In genomic region chr5:148739672-148740071, GRCm38 (mm10) we compare ENCODE assay signal across 22 mouse cellular contexts.
DNase-seq lines count a peak whose midpoint lies in the region; ATAC-seq and TF ChIP-seq lines count a peak whose summit lies in the region.
"Had no signal": no experiment of that assay in that cellular context is flagged by ENCODE, and none has a peak within 500 bp of the region (broad histone marks: within the 10 kb centered on the region; RNA-seq: fewer than 3 reads in every experiment).

No protein-coding gene starts in this region.

- no peaks in the 10 kb centered on the region for H3K36me3 ChIP-seq in stomach, embryonic 14.5 days (ENCODE audit: control insufficient read depth, insufficient read depth, low read length)
- no peaks in the 10 kb centered on the region for H3K36me3 ChIP-seq in stomach, postnatal 0 days (ENCODE audit: control insufficient read depth, insufficient read depth, low read length)
- H3K36me3 ChIP-seq in liver, embryonic 16.5 days (ENCODE audit: control insufficient read depth, insufficient read depth), result no peaks in the 10 kb centered on the region
- no peaks in the 10 kb centered on the region for H3K36me3 ChIP-seq in stomach, embryonic 16.5 days (ENCODE audit: control insufficient read depth, insufficient read depth, low read length)
- H3K36me3 ChIP-seq in heart, adult 2 months (ENCODE audit: control insufficient read depth, insufficient read depth, low read length), result no peaks in the 10 kb centered on the region
- H3K36me3 ChIP-seq in heart, embryonic 10.5 days, result no peaks in the 10 kb centered on the region
- H3K36me3 ChIP-seq: G1E; heart, embryonic 13.5 days; liver, embryonic 13.5 days had no signal

- H3K4me3 ChIP-seq in stomach, embryonic 14.5 days (ENCODE audit: low read depth, low read length), result no peak overlapping the region
- no peak overlapping the region for H3K4me3 ChIP-seq in stomach, postnatal 0 days (ENCODE audit: low read depth, low read length)
- no peak overlapping the region for H3K4me3 ChIP-seq in liver, embryonic 16.5 days (ENCODE audit: low read depth, low read length)
- no peak overlapping the region for H3K4me3 ChIP-seq in stomach, embryonic 16.5 days (replicated peaks; ENCODE audit: low read length)
- no peak overlapping the region for H3K4me3 ChIP-seq in heart, adult 2 months
- H3K4me3 ChIP-seq in heart, embryonic 10.5 days, result no peak overlapping the region
- H3K4me3 ChIP-seq: forebrain, embryonic 13.5 days; heart, embryonic 13.5 days; liver, embryonic 13.5 days had no signal

- TF ChIP-seq EP300 in stomach, postnatal 0 days (optimal IDR thresholded peaks at IDR 0.05), result no peak
- no peak for TF ChIP-seq EP300 in heart, adult 2 months (IDR thresholded peaks at IDR 0.05; ENCODE audit: insufficient read depth, low read depth, low read length)

- TF ChIP-seq CTCF in stomach, postnatal 0 days (IDR thresholded peaks at IDR 0.05; ENCODE audit: low read depth), result no peak
- no peak for TF ChIP-seq CTCF in heart, adult 2 months (IDR thresholded peaks at IDR 0.05)

- 68% methylated on average over 2 of the region's 2 CpGs for WGBS in stomach, embryonic 14.5 days
- 62% methylated on average over 2 of the region's 2 CpGs for WGBS in stomach, postnatal 0 days
- 59% methylated on average over 2 of the region's 2 CpGs for WGBS in liver, embryonic 16.5 days (ENCODE audit: insufficient replicate concordance)
- WGBS in stomach, embryonic 16.5 days, result 65% methylated on average over 2 of the region's 2 CpGs
- WGBS in heart, adult 2 months, result 81% methylated on average over 2 of the region's 2 CpGs
- WGBS in heart, embryonic 10.5 days, result 97% methylated on average over 2 of the region's 2 CpGs

- no peaks in the 10 kb centered on the region for H3K4me1 ChIP-seq in stomach, embryonic 14.5 days (ENCODE audit: control insufficient read depth, insufficient read depth, low read length)
- H3K4me1 ChIP-seq in stomach, postnatal 0 days (replicated peaks; ENCODE audit: control insufficient read depth, insufficient read depth), result no peaks in the 10 kb centered on the region
- H3K4me1 ChIP-seq in liver, embryonic 16.5 days (ENCODE audit: control insufficient read depth, low read depth, low read length), result peaks cover 14% of the 10 kb centered on the region
- H3K4me1 ChIP-seq in stomach, embryonic 16.5 days (ENCODE audit: control insufficient read depth, insufficient read depth, low read length), result peaks cover 11% of the 10 kb centered on the region; the same call in 1 of the 2 replicates
- peaks cover 3% of the 10 kb centered on the region for H3K4me1 ChIP-seq in heart, adult 2 months (ENCODE audit: control insufficient read depth, insufficient read depth, low read length)
- H3K4me1 ChIP-seq in heart, embryonic 10.5 days, result peaks cover 17% of the 10 kb centered on the region
- H3K4me1 ChIP-seq: forebrain, embryonic 13.5 days had no signal

- no peak for DNase-seq in stomach, postnatal 0 days (ENCODE audit: low spot score)
- no peak for DNase-seq in heart, adult 2 months
- no peak for DNase-seq in heart, embryonic 10.5 days (ENCODE audit: low spot score)
- DNase-seq: cerebellum, adult 2 months; cerebellum, postnatal 25 days; gastrocnemius, postnatal 10 days; kidney, adult 8-10 months; kidney, postnatal 10 days; left cerebral cortex, postnatal 4 days; liver, embryonic 13.5 days; right cerebral cortex, postnatal 4 days had no signal

- no peak overlapping the region for H3K9ac ChIP-seq in stomach, embryonic 14.5 days (replicated peaks; ENCODE audit: low read depth, low read length)
- H3K9ac ChIP-seq in stomach, postnatal 0 days (ENCODE audit: low read length), result no peak overlapping the region
- H3K9ac ChIP-seq in liver, embryonic 16.5 days (ENCODE audit: low read depth, low read length), result no peak overlapping the region
- no peak overlapping the region for H3K9ac ChIP-seq in stomach, embryonic 16.5 days (ENCODE audit: low read length)
- H3K9ac ChIP-seq in heart, adult 2 months (ENCODE audit: low read depth, low read length), result no peak overlapping the region
- H3K9ac ChIP-seq: forebrain, embryonic 13.5 days; liver, embryonic 13.5 days had no signal

- H3K27ac ChIP-seq in stomach, embryonic 14.5 days (ENCODE audit: low read length), result peak overlapping the region; percentile 27; the same call in 1 of the 2 replicates
- no peak overlapping the region; the same call in 1 of the 2 replicates for H3K27ac ChIP-seq in stomach, postnatal 0 days (replicated peaks)
- peak overlapping the region; percentile 33 for H3K27ac ChIP-seq in liver, embryonic 16.5 days (ENCODE audit: low read length)
- H3K27ac ChIP-seq in stomach, embryonic 16.5 days (ENCODE audit: low read length), result 0 out of 2 replicates have a peak overlapping the region, but pooled peaks have one; percentile 63
- no peak overlapping the region for H3K27ac ChIP-seq in heart, adult 2 months
- no peak overlapping the region for H3K27ac ChIP-seq in heart, embryonic 10.5 days
- H3K27ac ChIP-seq: forebrain, embryonic 13.5 days had no signal

- TF ChIP-seq POLR2A in heart, adult 2 months (IDR thresholded peaks at IDR 0.05; ENCODE audit: insufficient read depth, low read depth, low read length), result no peak

- no peak for ATAC-seq in stomach, embryonic 14.5 days (ENCODE audit: insufficient number of reproducible peaks, insufficient read depth, low FRiP score, low read depth)
- ATAC-seq in stomach, postnatal 0 days (ENCODE audit: low FRiP score, low TSS enrichment), result no peak
- peak; percentile 38 for ATAC-seq in activated CD4-positive, CD25-positive, alpha-beta regulatory T cell, adult 4 months
- no peak for ATAC-seq in liver, embryonic 16.5 days (ENCODE audit: low read depth)
- ATAC-seq in stomach, embryonic 16.5 days (ENCODE audit: insufficient read depth, low FRiP score), result no peak
- ATAC-seq in megakaryocyte, adult 5-6 weeks (ENCODE audit: poor library complexity, severe bottlenecking), result no peak
- ATAC-seq: forebrain, embryonic 13.5 days; midbrain, embryonic 16.5 days; Patski had no signal

- no peak overlapping the region for H3K4me2 ChIP-seq in stomach, embryonic 14.5 days (replicated peaks; ENCODE audit: low read depth, low read length)
- H3K4me2 ChIP-seq in stomach, postnatal 0 days (replicated peaks; ENCODE audit: low read depth), result no peak overlapping the region
- no peak overlapping the region for H3K4me2 ChIP-seq in liver, embryonic 16.5 days (ENCODE audit: low read depth, low read length)
- H3K4me2 ChIP-seq in stomach, embryonic 16.5 days (ENCODE audit: low read depth, low read length), result no peak overlapping the region
- H3K4me2 ChIP-seq: forebrain, embryonic 13.5 days; heart, embryonic 13.5 days; liver, embryonic 13.5 days had no signal

- intact Hi-C loops in heart, adult 2 months (cut with DNase I), result loop anchor here (5.0 kb wide), 1 partner anchor 187 kb away; the partner anchor contains the start of gene Ubl3

- H3K79me2 ChIP-seq in heart, adult 2 months (replicated peaks; ENCODE audit: control insufficient read depth, insufficient read depth, low read length), result no peaks in the 10 kb centered on the region

- H3K9me3 ChIP-seq in stomach, embryonic 14.5 days (ENCODE audit: control insufficient read depth, low read depth, low read length), result no peaks in the 10 kb centered on the region
- no peaks in the 10 kb centered on the region for H3K9me3 ChIP-seq in stomach, postnatal 0 days (ENCODE audit: control insufficient read depth, low read length)
- H3K9me3 ChIP-seq in liver, embryonic 16.5 days (replicated peaks; ENCODE audit: control insufficient read depth, low read length), result no peaks in the 10 kb centered on the region
- H3K9me3 ChIP-seq in stomach, embryonic 16.5 days (replicated peaks; ENCODE audit: control insufficient read depth, low read length), result no peaks in the 10 kb centered on the region
- H3K9me3 ChIP-seq in heart, embryonic 10.5 days, result peaks cover 6% of the 10 kb centered on the region; the same call in 1 of the 2 replicates
- H3K9me3 ChIP-seq: forebrain, embryonic 13.5 days; heart, embryonic 13.5 days; liver, embryonic 13.5 days had no signal

- no peaks in the 10 kb centered on the region for H3K27me3 ChIP-seq in stomach, embryonic 14.5 days (ENCODE audit: control insufficient read depth, insufficient read depth, low read length)
- H3K27me3 ChIP-seq in stomach, postnatal 0 days (ENCODE audit: control insufficient read depth, insufficient read depth, low read length), result no peaks in the 10 kb centered on the region
- H3K27me3 ChIP-seq in liver, embryonic 16.5 days (ENCODE audit: control insufficient read depth, insufficient read depth, low read depth, low read length), result no peaks in the 10 kb centered on the region
- no peaks in the 10 kb centered on the region for H3K27me3 ChIP-seq in stomach, embryonic 16.5 days (ENCODE audit: control insufficient read depth, insufficient read depth, low read length)
- H3K27me3 ChIP-seq in heart, adult 2 months (ENCODE audit: control insufficient read depth, insufficient read depth, low read length), result no peaks in the 10 kb centered on the region
- no peaks in the 10 kb centered on the region for H3K27me3 ChIP-seq in heart, embryonic 10.5 days (ENCODE audit: insufficient read depth, poor library complexity, severe bottlenecking)
- H3K27me3 ChIP-seq: forebrain, embryonic 13.5 days; heart, embryonic 13.5 days; liver, embryonic 13.5 days; megakaryocyte, embryonic 14.5 days; Patski had no signal

Comparison
In these comparisons a context has a peak if more than half of its experiments do, and no peak if none do; other contexts are left out.
1. H3K27ac ChIP-seq: peak in stomach, embryonic 14.5 days (single experiment), liver, embryonic 16.5 days (single experiment) and stomach, embryonic 16.5 days (single experiment); none in stomach, postnatal 0 days (single experiment), heart, adult 2 months (single experiment) and heart, embryonic 10.5 days (single experiment).